Mouse (Mus musculus) frontal cortex, adult (tissue): ENCODE results near the gene Prss16.

Experiments
- ATAC-seq: cut with Nextera tagmentation; 2 replicates; pipeline ENCODE4 v1.9.2; 2017; ENCODE audit warnings: mild to moderate bottlenecking, moderate library complexity, mixed read lengths; ENCODE audit not compliant: low TSS enrichment

The Prss16 gene

GRCm38 (mm10) chr13:22007121-22007510, 2.4 kb downstream of the Prss16 start:
- ATAC-seq, result no peak

DNA sequence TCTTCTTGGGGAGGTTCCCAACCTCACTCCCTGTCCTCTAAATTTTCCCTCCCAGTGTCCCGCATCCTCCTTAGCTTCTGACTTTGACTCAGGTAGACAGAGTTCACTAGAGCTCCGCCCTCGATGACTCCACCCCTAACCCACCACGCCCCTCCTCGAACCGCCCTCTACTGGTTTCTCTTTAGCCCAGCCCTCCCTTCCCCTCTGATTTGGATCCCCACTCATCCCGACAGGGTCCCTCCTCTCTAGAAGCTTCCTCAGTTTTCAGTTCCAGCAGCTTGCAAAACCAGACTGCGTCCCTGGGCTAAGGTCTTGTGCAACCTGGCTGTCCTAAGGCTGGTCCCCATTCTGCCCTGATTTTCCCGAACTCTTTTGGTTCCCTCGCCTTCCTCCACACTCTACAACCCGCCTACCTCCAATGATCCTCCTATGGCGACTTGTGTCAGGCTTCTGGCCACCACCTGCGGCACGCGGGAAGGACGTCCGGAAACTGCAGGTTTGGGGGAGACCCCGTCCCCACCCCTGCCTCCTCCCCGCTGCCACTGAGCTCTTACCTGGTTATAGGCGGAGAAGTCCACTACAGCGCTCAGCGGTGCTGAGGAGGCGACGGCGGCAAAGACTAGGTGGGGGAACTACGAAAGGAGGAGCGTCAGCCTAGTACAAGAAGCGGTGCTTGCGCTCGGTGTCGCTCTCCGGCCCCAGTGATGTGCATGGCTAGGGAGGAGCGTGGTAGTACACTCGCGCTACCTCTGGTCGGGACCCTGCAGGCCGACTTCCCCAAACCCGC, 3.0 kb downstream of the Prss16 start:
- peak; percentile 74 for ATAC-seq

- ATAC-seq, result peak; percentile 79
Measured at GRCm38 (mm10) chr13:22005605-22006333, 3.8 kb downstream of the Prss16 start.

GRCm38 (mm10) chr13:22001823-22002222, 7.7 kb downstream of the Prss16 start:
- no peak for ATAC-seq

GRCm38 (mm10) chr13:22001346-22001745, 8.2 kb downstream of the Prss16 start:
- no peak for ATAC-seq

DNA sequence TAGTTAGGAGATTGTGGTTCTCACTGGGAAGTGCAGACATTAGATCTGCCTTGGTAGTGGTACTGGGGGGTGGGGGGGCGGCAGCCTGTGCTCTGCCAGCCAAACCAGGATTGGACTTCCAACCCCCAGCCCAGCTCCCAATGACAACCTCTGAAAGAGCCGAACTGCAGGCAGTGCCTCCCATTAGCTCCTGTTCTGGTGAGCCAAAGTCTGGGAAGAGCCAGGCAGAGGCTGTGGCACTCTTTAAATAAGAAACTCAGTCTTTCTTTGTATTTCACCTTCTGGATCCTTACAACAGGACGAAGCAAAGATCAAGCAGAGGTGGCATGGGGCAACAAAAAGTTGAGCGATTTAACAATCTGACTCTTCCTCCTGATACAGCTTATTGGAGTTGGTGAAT, 10.4 kb downstream of the Prss16 start:
- no peak for ATAC-seq

- ATAC-seq, result no peak
Measured at GRCm38 (mm10) chr13:21998412-21998811, 11.1 kb downstream of the Prss16 start.

GRCm38 (mm10) chr13:21997821-21998220, 11.7 kb downstream of the Prss16 start:
- ATAC-seq, result no peak

- ATAC-seq, result no peak
Measured at GRCm38 (mm10) chr13:21997201-21997820, 12.2 kb downstream of the Prss16 start.

DNA sequence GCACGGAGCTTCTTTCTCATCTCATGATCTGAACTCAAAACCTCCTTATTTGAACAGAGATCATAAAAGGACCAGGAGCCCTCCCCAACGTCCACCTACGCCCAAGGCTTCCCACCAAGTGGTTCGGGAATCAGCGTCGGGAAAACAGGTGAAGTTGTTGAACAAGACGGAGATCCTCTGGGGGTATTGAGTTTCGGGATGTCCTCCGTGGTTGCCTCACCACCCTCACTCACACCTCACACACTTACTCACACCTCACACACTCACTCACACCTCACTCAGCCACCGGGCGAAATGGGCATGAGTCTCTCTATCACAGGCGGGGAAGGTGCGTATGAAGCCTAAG, 12.7 kb downstream of the Prss16 start:
- no peak for ATAC-seq

DNA sequence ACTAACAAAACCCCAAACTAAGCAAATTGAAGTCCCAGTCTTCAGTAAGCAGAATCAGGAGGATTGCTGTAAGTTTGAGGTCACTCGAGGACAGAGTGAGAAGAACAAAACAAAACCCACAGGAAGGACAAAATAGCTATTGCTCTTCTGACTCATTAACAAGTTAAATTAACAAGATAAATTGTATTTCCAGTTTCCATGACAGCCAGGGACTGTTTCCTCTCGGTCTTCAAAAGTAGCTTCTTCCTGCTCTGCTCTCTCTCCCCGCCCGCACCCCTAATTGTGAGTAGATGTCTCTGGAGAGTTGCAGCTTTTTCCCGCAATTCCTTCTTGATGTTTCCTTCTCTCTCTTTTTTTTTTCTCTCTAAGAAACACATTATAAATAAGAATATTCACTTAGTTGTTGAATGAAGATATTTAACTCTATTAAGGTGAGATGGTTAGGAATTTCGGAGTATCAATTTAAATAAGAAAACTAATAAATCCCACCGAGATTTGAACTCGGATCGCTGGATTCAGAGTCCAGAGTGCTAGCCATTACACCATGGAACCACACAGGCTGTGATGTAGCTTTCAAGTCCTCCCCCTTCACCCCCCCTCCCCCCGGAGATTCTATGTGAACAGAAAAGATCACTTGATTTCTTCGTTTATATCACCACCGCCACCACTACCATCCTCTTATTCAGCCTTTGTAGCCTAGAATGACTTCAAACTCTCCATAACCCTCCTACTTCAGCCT, 13.3 kb downstream of the Prss16 start:
- no peak for ATAC-seq

DNA sequence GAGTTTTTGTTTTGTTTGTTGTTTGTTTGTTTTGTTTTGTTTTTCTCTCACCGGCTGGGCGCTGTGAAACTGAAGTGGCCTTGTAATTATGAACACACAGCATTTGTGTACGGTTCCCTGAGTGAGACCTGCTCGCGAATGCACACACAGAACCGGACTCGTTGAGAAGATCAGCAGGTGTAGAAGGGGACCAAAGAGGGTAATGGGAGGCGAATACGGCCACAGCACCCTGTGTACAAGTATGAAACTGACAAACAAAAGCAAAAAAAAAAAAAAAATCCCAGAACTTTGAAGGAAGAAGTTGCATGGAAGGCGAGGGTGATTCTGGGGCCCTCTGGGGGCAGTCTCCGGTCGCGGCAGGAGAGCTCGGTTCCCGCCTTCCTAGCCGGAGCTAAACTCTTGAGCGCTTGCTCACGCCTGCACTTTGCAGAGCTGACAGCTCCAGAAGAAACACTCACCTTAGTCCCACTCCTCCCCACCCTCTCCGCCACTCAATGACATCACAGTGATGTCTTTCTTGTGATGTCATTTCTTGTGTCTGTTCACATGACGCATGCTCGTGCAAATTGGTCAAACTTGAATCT, 14.1 kb downstream of the Prss16 start:
- ATAC-seq, result no peak

DNA sequence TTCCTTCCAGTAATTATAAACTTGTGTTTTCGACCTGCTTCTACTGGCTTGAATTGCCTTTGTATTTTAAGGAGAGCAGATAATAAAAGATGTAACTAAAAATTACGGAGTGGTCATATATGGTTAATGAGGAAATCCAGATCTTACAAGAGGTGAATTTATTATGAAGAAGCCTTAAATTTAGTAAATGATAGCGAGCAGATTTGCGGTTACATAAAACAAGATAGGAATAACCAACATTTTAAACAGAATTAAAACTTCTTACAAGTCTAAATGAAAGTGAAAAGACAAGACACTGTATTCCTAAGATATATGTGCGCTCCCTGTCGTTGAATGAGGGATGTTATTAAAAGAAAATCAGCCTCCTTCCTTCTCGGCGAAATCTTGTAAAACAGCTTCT, 14.6 kb downstream of the Prss16 start:
- ATAC-seq, result no peak

- ATAC-seq, result no peak
Measured at GRCm38 (mm10) chr13:21993957-21994738, 15.4 kb downstream of the Prss16 start.

- ATAC-seq, result no peak
Measured at GRCm38 (mm10) chr13:21992550-21992949, 17.0 kb downstream of the Prss16 start.

DNA sequence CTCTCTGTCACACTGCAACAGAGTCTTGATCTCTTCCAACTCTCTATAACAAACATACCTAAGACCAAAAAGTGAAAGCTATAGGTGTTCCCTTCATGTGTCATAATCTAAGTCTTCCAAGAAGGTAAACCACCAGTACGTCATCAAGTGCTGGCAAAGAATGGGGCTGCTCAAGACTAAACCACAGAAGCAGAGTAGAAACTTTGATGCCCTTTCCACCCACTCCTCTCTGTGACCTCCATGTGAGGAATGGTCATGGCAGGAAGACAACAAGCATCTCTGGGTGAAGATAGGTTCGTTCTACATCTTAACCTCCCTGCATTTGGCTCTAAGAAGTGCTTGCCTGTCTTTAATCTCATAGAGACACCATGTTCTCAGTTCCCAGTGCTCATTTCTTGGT, 25.1 kb downstream of the Prss16 start:
- no peak for ATAC-seq

DNA sequence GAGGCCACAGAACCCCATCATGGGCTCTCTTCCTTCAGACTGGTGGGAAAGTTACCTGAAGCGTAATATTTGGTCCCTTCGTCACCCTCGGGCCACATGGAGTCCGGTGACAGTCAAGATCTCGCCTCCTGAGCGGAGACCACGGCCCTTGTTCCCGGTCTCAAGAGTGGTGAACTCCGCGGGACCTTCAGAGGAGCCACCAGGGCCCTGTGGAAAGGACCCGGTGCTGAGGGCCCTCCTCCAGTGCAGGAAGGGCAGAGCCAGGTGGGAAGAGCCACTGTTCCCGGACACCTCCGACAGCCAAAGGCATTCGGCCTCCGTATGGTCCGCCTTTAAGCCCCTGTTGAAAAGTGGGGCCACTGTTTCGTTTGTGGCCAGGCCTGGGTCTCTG, 27.7 kb downstream of the Prss16 start:
- ATAC-seq, result peak; percentile 26; the same call in 1 of the 2 replicates

DNA sequence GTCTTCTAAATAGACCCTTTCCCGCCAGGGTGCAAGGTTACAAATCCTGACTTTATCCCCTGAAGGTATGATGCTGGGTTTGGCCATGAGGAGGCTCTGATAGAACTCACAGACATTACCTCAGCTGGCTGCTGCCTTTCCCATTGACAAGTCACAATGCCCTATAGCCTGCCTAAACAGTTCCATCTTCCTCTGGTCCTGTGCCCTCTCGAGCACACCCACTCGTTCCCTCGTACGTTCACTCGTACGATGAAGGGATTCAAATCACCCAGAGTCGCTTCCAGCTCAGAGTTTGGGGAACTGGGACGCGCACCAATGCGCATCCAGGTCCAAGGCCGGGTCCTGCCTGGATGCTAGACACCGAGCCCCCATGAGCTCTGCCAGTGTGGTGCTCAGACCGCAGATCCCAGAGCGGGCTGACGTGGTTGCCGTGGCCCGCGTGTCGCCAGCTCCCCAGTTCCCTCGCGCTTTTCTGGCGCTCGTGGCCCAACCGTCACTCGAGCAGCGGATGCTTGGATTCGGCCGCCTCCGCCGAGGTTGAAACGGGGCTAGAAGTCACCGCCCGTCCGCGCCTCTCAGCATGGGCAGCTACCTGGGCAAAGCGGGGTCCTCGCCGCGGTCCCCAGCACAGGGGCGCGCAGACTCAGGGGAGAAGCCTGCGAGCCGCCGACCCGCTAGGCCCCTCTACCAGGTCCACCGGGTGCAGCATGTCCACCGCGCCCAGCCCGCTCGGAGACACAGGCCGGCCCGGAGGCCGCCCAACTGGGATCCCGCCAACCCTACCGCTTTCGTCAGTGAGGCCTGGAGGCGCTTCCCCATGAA, 28.4 kb downstream of the Prss16 start, which contains the start of gene Pom121l2:
Gene Pom121l2, plus strand, starts transcription at position 214 of the 822 bp plus-strand sequence.
- peak; percentile 88 for ATAC-seq

GRCm38 (mm10) chr13:21974726-21975473, 34.6 kb downstream of the Prss16 start:
- ATAC-seq, result peak; percentile 88
